Mouse (Mus musculus): Measurements from ENCODE around the gene Pbx2. TPM values are rescaled to one million over a fixed set of nuclear protein-coding genes. Genes with fewer than 3 reads are reported as not detected.

Pbx2 gene
- polyA plus RNA-seq, 1 experiment from 2014 or later, result 7.6 TPM

GRCm38 (mm10) chr17:34604511-34605237 lies 13.6 kb downstream of the Pbx2 start:
- peaks cover 43% of the 10 kb centered on the region for H3K4me1 ChIP-seq (replicated peaks; ENCODE audit: control insufficient read depth, insufficient read depth, low read length)
- H3K4me2 ChIP-seq (ENCODE audit: low read length), result peak overlapping the region; percentile 71
- WGBS, result 16% methylated on average over 24 of the region's 24 CpGs

GRCm38 (mm10) chr17:34605609-34606008 lies 14.5 kb downstream of the Pbx2 start:
- Histone ChIP-seq H3K4me1 (replicated peaks; ENCODE audit: control insufficient read depth, insufficient read depth, low read length) (peaks cover 43% of the 10 kb centered on the region), H3K4me3 (replicated peaks; ENCODE audit: low read length) (peak overlapping the region; percentile 94), H3K4me2 (ENCODE audit: low read length) (peak overlapping the region; percentile 98), H3K27me3 (replicated peaks; ENCODE audit: control insufficient read depth, insufficient read depth, low read length) (no peaks in the 10 kb centered on the region), H3K9me3 (ENCODE audit: control insufficient read depth, low read length) (no peaks in the 10 kb centered on the region), H3K36me3 (ENCODE audit: control insufficient read depth, insufficient read depth) (peaks cover 6% of the 10 kb centered on the region), H3K27ac (ENCODE audit: low read length) (peak overlapping the region; percentile 76), H3K9ac (replicated peaks; ENCODE audit: low read depth, low read length) (peak overlapping the region; percentile 96)
- WGBS, result under 1% methylated on average over 25 of the region's 30 CpGs
- ATAC-seq, result peak; percentile 49

More at GRCm38 (mm10) chr17:34604511-34605237, 13.6 kb downstream of the Pbx2 start:
- Histone ChIP-seq H3K27me3 (replicated peaks; ENCODE audit: control insufficient read depth, insufficient read depth, low read length) (no peaks in the 10 kb centered on the region), H3K9ac (replicated peaks; ENCODE audit: low read depth, low read length) (peak overlapping the region; percentile 62), H3K4me3 (replicated peaks; ENCODE audit: low read length) (peak overlapping the region; percentile 94), H3K27ac (ENCODE audit: low read length) (peak overlapping the region; percentile 68), H3K9me3 (ENCODE audit: control insufficient read depth, low read length) (no peaks in the 10 kb centered on the region), H3K36me3 (ENCODE audit: control insufficient read depth, insufficient read depth) (peaks cover 8% of the 10 kb centered on the region)
- ATAC-seq, result no peak

- peak overlapping the region; percentile 94 for H3K4me3 ChIP-seq (replicated peaks; ENCODE audit: low read length)
- ATAC-seq, result no peak
- 16% methylated on average over 30 of the region's 32 CpGs for WGBS
- H3K36me3 ChIP-seq (ENCODE audit: control insufficient read depth, insufficient read depth), result peaks cover 8% of the 10 kb centered on the region
- peak overlapping the region; percentile 76 for H3K27ac ChIP-seq (ENCODE audit: low read length)
- H3K9me3 ChIP-seq (ENCODE audit: control insufficient read depth, low read length), result no peaks in the 10 kb centered on the region
- no peaks in the 10 kb centered on the region for H3K27me3 ChIP-seq (replicated peaks; ENCODE audit: control insufficient read depth, insufficient read depth, low read length)
- H3K4me2 ChIP-seq (ENCODE audit: low read length), result peak overlapping the region; percentile 98
- peaks cover 43% of the 10 kb centered on the region for H3K4me1 ChIP-seq (replicated peaks; ENCODE audit: control insufficient read depth, insufficient read depth, low read length)
- H3K9ac ChIP-seq (replicated peaks; ENCODE audit: low read depth, low read length), result peak overlapping the region; percentile 96
Observed at GRCm38 (mm10) chr17:34606186-34607039, 15.3 kb downstream of the Pbx2 start.

GRCm38 (mm10) chr17:34607997-34608396 lies 16.9 kb downstream of the Pbx2 start:
- H3K9me3 ChIP-seq (ENCODE audit: control insufficient read depth, low read length), result no peaks in the 10 kb centered on the region
- peaks cover 34% of the 10 kb centered on the region for H3K4me1 ChIP-seq (replicated peaks; ENCODE audit: control insufficient read depth, insufficient read depth, low read length)
- no peaks in the 10 kb centered on the region for H3K27me3 ChIP-seq (replicated peaks; ENCODE audit: control insufficient read depth, insufficient read depth, low read length)
- no peak overlapping the region for H3K27ac ChIP-seq (ENCODE audit: low read length)
- H3K36me3 ChIP-seq (ENCODE audit: control insufficient read depth, insufficient read depth), result peaks cover 21% of the 10 kb centered on the region
- H3K9ac ChIP-seq (replicated peaks; ENCODE audit: low read depth, low read length), result no peak overlapping the region
- H3K4me2 ChIP-seq (ENCODE audit: low read length), result no peak overlapping the region
- 76% methylated on average over 7 of the region's 7 CpGs for WGBS
- H3K4me3 ChIP-seq (replicated peaks; ENCODE audit: low read length), result no peak overlapping the region
- no peak for ATAC-seq

- WGBS, result 88% methylated on average over 8 of the region's 8 CpGs
- no peak overlapping the region for H3K4me3 ChIP-seq (replicated peaks; ENCODE audit: low read length)
- H3K4me2 ChIP-seq (ENCODE audit: low read length), result no peak overlapping the region
- H3K27ac ChIP-seq (ENCODE audit: low read length), result no peak overlapping the region
- peaks cover 26% of the 10 kb centered on the region for H3K36me3 ChIP-seq (ENCODE audit: control insufficient read depth, insufficient read depth)
- H3K27me3 ChIP-seq (replicated peaks; ENCODE audit: control insufficient read depth, insufficient read depth, low read length), result no peaks in the 10 kb centered on the region
- H3K4me1 ChIP-seq (replicated peaks; ENCODE audit: control insufficient read depth, insufficient read depth, low read length), result peaks cover 24% of the 10 kb centered on the region
- ATAC-seq, result no peak
- H3K9ac ChIP-seq (replicated peaks; ENCODE audit: low read depth, low read length), result no peak overlapping the region
- no peaks in the 10 kb centered on the region for H3K9me3 ChIP-seq (ENCODE audit: control insufficient read depth, low read length)
Observed at GRCm38 (mm10) chr17:34611050-34611449, 20.0 kb downstream of the Pbx2 start.

GRCm38 (mm10) chr17:34613054-34613645 lies 22.1 kb downstream of the Pbx2 start:
- Histone ChIP-seq H3K9ac (replicated peaks; ENCODE audit: low read depth, low read length) (no peak overlapping the region), H3K4me3 (replicated peaks; ENCODE audit: low read length) (no peak overlapping the region), H3K9me3 (ENCODE audit: control insufficient read depth, low read length) (no peaks in the 10 kb centered on the region), H3K4me2 (ENCODE audit: low read length) (no peak overlapping the region), H3K4me1 (replicated peaks; ENCODE audit: control insufficient read depth, insufficient read depth, low read length) (peaks cover 8% of the 10 kb centered on the region), H3K27ac (ENCODE audit: low read length) (no peak overlapping the region), H3K27me3 (replicated peaks; ENCODE audit: control insufficient read depth, insufficient read depth, low read length) (no peaks in the 10 kb centered on the region), H3K36me3 (ENCODE audit: control insufficient read depth, insufficient read depth) (peaks cover 32% of the 10 kb centered on the region)
- 86% methylated on average over 11 of the region's 11 CpGs for WGBS
- no peak for ATAC-seq

GRCm38 (mm10) chr17:34613830-34614229 lies 22.8 kb downstream of the Pbx2 start:
- Histone ChIP-seq H3K4me2 (ENCODE audit: low read length) (no peak overlapping the region), H3K4me1 (replicated peaks; ENCODE audit: control insufficient read depth, insufficient read depth, low read length) (peaks cover 2% of the 10 kb centered on the region), H3K4me3 (replicated peaks; ENCODE audit: low read length) (no peak overlapping the region), H3K9me3 (ENCODE audit: control insufficient read depth, low read length) (no peaks in the 10 kb centered on the region), H3K27me3 (replicated peaks; ENCODE audit: control insufficient read depth, insufficient read depth, low read length) (no peaks in the 10 kb centered on the region), H3K36me3 (ENCODE audit: control insufficient read depth, insufficient read depth) (peaks cover 32% of the 10 kb centered on the region), H3K27ac (ENCODE audit: low read length) (no peak overlapping the region), H3K9ac (replicated peaks; ENCODE audit: low read depth, low read length) (no peak overlapping the region)
- no peak for ATAC-seq
- WGBS, result 85% methylated on average over 10 of the region's 10 CpGs

GRCm38 (mm10) chr17:34615871-34616270 lies 24.8 kb downstream of the Pbx2 start, which contains the start of gene Egfl8:
Gene Egfl8, minus strand, starts transcription at chr17:34615971.
- H3K4me3 ChIP-seq (replicated peaks; ENCODE audit: low read length), result no peak within 1 kb of the TSS
- no peaks in the 10 kb centered on the region for H3K4me1 ChIP-seq (replicated peaks; ENCODE audit: control insufficient read depth, insufficient read depth, low read length)
- no peak within 1 kb of the TSS for H3K4me2 ChIP-seq (ENCODE audit: low read length)
- H3K9ac ChIP-seq (replicated peaks; ENCODE audit: low read depth, low read length), result no peak within 1 kb of the TSS
- WGBS, result 69% methylated on average over 6 of the region's 6 CpGs
- H3K27me3 ChIP-seq (replicated peaks; ENCODE audit: control insufficient read depth, insufficient read depth, low read length), result no peaks in the 10 kb centered on the region
- H3K9me3 ChIP-seq (ENCODE audit: control insufficient read depth, low read length), result no peaks in the 10 kb centered on the region
- peaks cover 29% of the 10 kb centered on the region for H3K36me3 ChIP-seq (ENCODE audit: control insufficient read depth, insufficient read depth)
- no peak for ATAC-seq
- no peak within 1 kb of the TSS for H3K27ac ChIP-seq (ENCODE audit: low read length)

- Histone ChIP-seq H3K9ac (replicated peaks; ENCODE audit: low read depth, low read length) (no peak overlapping the region), H3K27me3 (replicated peaks; ENCODE audit: control insufficient read depth, insufficient read depth, low read length) (no peaks in the 10 kb centered on the region), H3K4me1 (replicated peaks; ENCODE audit: control insufficient read depth, insufficient read depth, low read length) (no peaks in the 10 kb centered on the region), H3K4me3 (replicated peaks; ENCODE audit: low read length) (no peak overlapping the region), H3K36me3 (ENCODE audit: control insufficient read depth, insufficient read depth) (peaks cover 15% of the 10 kb centered on the region; the same call in 1 of the 2 replicates), H3K27ac (ENCODE audit: low read length) (no peak overlapping the region), H3K9me3 (ENCODE audit: control insufficient read depth, low read length) (no peaks in the 10 kb centered on the region), H3K4me2 (ENCODE audit: low read length) (no peak overlapping the region)
- WGBS, result 17% methylated on average over 6 of the region's 6 CpGs
- no peak for ATAC-seq
Observed at GRCm38 (mm10) chr17:34618999-34619398, 27.9 kb downstream of the Pbx2 start.
